Mouse (Mus musculus) cerebellum, adult 2 months (tissue): Measurements from ENCODE around the gene Arl6ip5.

Experiments
- CTCF ChIP-seq: fragments of 200-500 bp; IDR thresholded peaks from 2 replicates; pipeline ENCODE4 v1.5.1; 2011; ENCODE audit warnings: low read depth, mild to moderate bottlenecking, control low read depth, low read length, moderate library complexity, borderline replicate concordance; ENCODE audit not compliant: insufficient read depth
- POLR2A ChIP-seq: fragments of 200-500 bp; IDR thresholded peaks from 2 replicates; pipeline ENCODE4 v1.6.1; 2011; ENCODE audit warnings: low read length, control low read depth, borderline replicate concordance; ENCODE audit not compliant: insufficient read depth

DNA sequence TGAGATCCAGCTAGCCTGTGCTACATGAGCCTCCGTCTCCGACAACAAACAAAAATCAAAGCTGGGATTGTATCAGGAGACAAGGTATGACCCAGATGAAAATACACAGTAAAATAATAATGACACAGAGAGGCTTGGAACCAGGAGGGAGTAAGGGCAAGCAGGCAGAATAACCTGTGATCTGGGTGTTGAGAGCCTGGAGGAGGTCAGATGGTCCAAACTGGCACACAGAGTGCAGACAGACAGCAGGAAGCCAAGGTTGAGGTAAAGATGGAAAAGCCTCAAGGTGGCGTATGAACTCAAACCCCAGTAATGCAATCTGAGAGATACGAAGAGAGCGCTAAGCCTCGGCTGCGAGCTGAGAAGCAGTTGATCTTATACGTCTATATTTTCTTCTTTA, 14.0 kb downstream of the Arl6ip5 start:
- TF ChIP-seq POLR2A (no peak), CTCF (no peak)
